Mouse (Mus musculus) cortical plate, adult 2 months (tissue): ENCODE measurements at regions not wholly inside any gene's neighbourhood (a gene's known extent, or its start where the extent isn't known, plus 50 kb on each side); places are given as distances from the start of the nearest gene placed in this dataset.

Experiments used
- H3K27ac ChIP-seq: fragments of 200-500 bp; 2 replicates; pipeline ENCODE4 v1.5.1; 2012; ENCODE audit warnings: low read length, control low read depth, inconsistent platforms; ENCODE audit not compliant: insufficient read depth
- H3K4me1 ChIP-seq: fragments of 200-500 bp; 2 replicates; pipeline ENCODE4 v1.6.1; 2011; ENCODE audit warnings: low read length; ENCODE audit not compliant: control insufficient read depth, insufficient read depth
- H3K4me3 ChIP-seq: fragments of 200-500 bp; 2 replicates; pipeline ENCODE4 v1.5.1; 2011; ENCODE audit warnings: mild to moderate bottlenecking, low read length, control low read depth; ENCODE audit not compliant: insufficient read depth
- CTCF ChIP-seq: fragments of 200-500 bp; IDR thresholded peaks from 2 replicates; pipeline ENCODE4 v1.5.1; 2011; ENCODE audit warnings: mild to moderate bottlenecking, control low read depth, low read length; ENCODE audit not compliant: insufficient read depth; ENCODE audit errors: extremely low read depth
- POLR2A ChIP-seq: fragments of 200-500 bp; IDR thresholded peaks from 2 replicates; pipeline ENCODE4 v1.6.1; 2011; ENCODE audit warnings: mild to moderate bottlenecking, low read length, control low read depth; ENCODE audit not compliant: insufficient read depth; ENCODE audit errors: extremely low read depth

- Histone ChIP-seq H3K4me1 (no peaks in the 10 kb centered on the region), H3K27ac (no peak overlapping the region), H3K4me3 (no peak overlapping the region)
- TF ChIP-seq POLR2A (no peak), CTCF (no peak)
Observed at GRCm38 (mm10) chr14:86445139-86445538, 695.9 kb downstream of the Diaph3 start.

- no peak overlapping the region for H3K27ac ChIP-seq
- TF ChIP-seq POLR2A: no peak
- TF ChIP-seq CTCF: no peak
- no peaks in the 10 kb centered on the region for H3K4me1 ChIP-seq
- no peak overlapping the region for H3K4me3 ChIP-seq
Observed at GRCm38 (mm10) chr14:86443921-86444835, 696.9 kb downstream of the Diaph3 start.

GRCm38 (mm10) chr14:86441895-86442679 lies 698.9 kb downstream of the Diaph3 start:
- H3K27ac ChIP-seq: no peak overlapping the region
- H3K4me3 ChIP-seq: no peak overlapping the region
- H3K4me1 ChIP-seq: no peaks in the 10 kb centered on the region
- no peak for TF ChIP-seq CTCF
- TF ChIP-seq POLR2A: no peak

GRCm38 (mm10) chr14:86437383-86437782 lies 703.7 kb downstream of the Diaph3 start:
- no peak overlapping the region for H3K27ac ChIP-seq
- no peaks in the 10 kb centered on the region for H3K4me1 ChIP-seq
- no peak overlapping the region for H3K4me3 ChIP-seq
- TF ChIP-seq CTCF (no peak), POLR2A (no peak)

GRCm38 (mm10) chr14:86435345-86435744 lies 705.7 kb downstream of the Diaph3 start:
- no peak overlapping the region for H3K4me3 ChIP-seq
- no peak overlapping the region for H3K27ac ChIP-seq
- no peaks in the 10 kb centered on the region for H3K4me1 ChIP-seq
- TF ChIP-seq POLR2A: no peak

GRCm38 (mm10) chr14:86431215-86431816 lies 709.7 kb downstream of the Diaph3 start:
- H3K4me1 ChIP-seq: no peaks in the 10 kb centered on the region
- no peak overlapping the region for H3K27ac ChIP-seq
- TF ChIP-seq POLR2A (no peak), CTCF (no peak)
- no peak overlapping the region for H3K4me3 ChIP-seq

GRCm38 (mm10) chr14:86421881-86422280 lies 719.2 kb downstream of the Diaph3 start:
- H3K4me1 ChIP-seq: no peaks in the 10 kb centered on the region
- H3K27ac ChIP-seq: no peak overlapping the region
- no peak for TF ChIP-seq POLR2A
- TF ChIP-seq CTCF: no peak
- H3K4me3 ChIP-seq: no peak overlapping the region

- Histone ChIP-seq H3K4me3 (no peak overlapping the region), H3K4me1 (no peaks in the 10 kb centered on the region), H3K27ac (no peak overlapping the region)
- TF ChIP-seq CTCF: no peak
- TF ChIP-seq POLR2A: no peak
Observed at GRCm38 (mm10) chr14:86419959-86420598, 721.0 kb downstream of the Diaph3 start.

- no peak overlapping the region for H3K4me3 ChIP-seq
- no peak overlapping the region for H3K27ac ChIP-seq
- H3K4me1 ChIP-seq: no peaks in the 10 kb centered on the region
- no peak for TF ChIP-seq POLR2A
- no peak for TF ChIP-seq CTCF
Observed at GRCm38 (mm10) chr14:86396876-86397275, 744.2 kb downstream of the Diaph3 start.
